Mouse (Mus musculus) stomach, postnatal 0 days (tissue): ENCODE results near the gene Fuz.

Experiments used
- CTCF ChIP-seq: IDR thresholded peaks from 2 replicates; pipeline ENCODE4 v1.5.1; 2016; ENCODE audit warnings: antibody characterized with exemption, low read depth, mild to moderate bottlenecking, moderate library complexity
- EP300 ChIP-seq: optimal IDR thresholded peaks from 2 replicates; pipeline ENCODE3; 2016; ENCODE audit warnings: antibody characterized with exemption

DNA sequence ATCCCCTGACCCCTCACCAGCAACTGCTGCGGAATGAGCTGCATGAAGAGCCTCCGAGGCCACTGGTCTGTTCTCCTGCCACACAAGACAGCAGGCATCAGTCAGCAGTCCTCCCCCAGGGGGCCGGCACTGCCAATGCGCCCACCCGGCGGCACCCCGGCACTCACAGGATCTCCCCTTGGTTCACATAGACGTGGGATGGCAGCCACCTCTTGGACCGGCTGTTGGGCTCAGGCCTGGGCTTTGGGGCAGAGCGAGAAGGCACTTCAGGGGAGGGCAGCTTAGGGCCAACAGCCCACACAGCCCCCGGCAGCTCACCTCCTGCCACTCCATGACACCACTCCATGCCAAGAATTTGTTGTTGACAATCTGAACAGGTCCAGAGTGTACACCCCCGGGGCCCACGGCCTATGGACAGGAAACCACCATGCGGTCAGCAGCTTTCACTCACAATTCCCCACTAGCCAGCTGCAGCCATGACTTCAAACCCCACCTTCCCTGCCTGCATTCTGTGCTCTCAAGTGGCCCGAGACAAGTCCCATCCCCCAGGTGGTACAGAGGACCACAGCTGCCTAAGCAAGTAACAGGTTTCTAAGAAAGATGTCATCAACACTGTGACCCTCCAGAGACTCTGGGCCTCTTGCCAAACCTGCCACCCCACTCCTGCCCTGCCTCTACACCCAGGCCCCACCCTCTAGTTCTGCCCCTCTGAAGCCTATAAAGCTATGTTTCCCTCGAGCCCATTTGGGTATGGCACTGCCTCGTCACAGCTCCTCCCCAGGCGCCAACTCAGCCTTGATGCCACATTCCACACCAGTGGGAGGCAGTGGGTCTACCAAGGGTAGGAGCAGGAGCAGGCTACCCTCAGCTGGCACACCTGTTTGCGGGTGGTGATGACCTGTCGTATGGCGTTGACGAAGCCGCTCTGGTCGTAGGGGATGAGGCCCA lies 31.0 kb upstream of the Fuz start:
- no peak for TF ChIP-seq EP300
- 0 out of 2 replicates have a peak, but pooled peaks have one; percentile 2 for TF ChIP-seq CTCF
